ENCODE assay signal across 24 mouse cellular contexts in the genomic region with DNA sequence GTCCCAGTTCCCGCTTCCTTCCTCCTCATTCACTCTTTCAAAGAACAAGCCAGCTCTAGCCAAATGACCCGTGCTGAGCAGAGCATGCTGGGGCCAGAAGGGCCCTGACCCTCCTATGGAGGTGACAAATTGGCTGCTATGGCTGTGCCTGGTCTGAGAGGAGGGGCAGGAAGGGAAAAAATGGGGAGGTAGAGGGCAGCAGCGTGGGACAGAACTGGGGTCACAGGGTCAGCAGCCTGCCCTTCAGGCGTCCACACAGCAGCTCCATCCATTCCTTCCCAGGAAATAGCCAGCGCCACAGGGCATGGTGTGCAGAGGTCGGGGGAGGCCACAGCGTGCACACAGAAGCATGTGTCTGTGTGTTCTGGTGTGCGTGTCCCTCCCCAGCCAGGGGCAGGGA.
A peak's percentile ranks its signal among the peaks of the same experiment; 100 is the strongest.
DNase-seq lines count a peak whose midpoint lies in the region; ATAC-seq and TF ChIP-seq lines count a peak whose summit lies in the region.
"Had no signal": no experiment of that assay in that cellular context is flagged by ENCODE, and none has a peak within 500 bp of the region (broad histone marks: within the 10 kb centered on the region; RNA-seq: fewer than 3 reads in every experiment).

No protein-coding gene starts in this region.

- DNase-seq in kidney, adult 11 months: peak; percentile 17
- no peak for DNase-seq in lung, postnatal 0 days (ENCODE audit: low spot score)
- DNase-seq in lung, postnatal 25 days (ENCODE audit: low spot score): no peak
- peak; percentile 91 for DNase-seq in embryo, embryonic 10 days (ENCODE audit: low spot score)
- DNase-seq in embryonic facial prominence, embryonic 10.5 days (ENCODE audit: low spot score): peak; percentile 68
- DNase-seq in ovary, postnatal 14 days (ENCODE audit: low spot score): no peak
- DNase-seq in T-cell, adult 2 months (ENCODE audit: low spot score): no peak
- DNase-seq: adrenal gland, postnatal 14 days; cerebellum, adult 2 months; cerebellum, postnatal 25 days; gastrocnemius, adult 2 months; heart, postnatal 36 days; liver, embryonic 13.5 days; midbrain, embryonic 14.5 days; thymus, adult 2 months; thymus, postnatal 4 days had no signal

- no peaks in the 10 kb centered on the region for H3K36me3 ChIP-seq in kidney, embryonic 14.5 days (ENCODE audit: control insufficient read depth, insufficient read depth, low read length)
- no peaks in the 10 kb centered on the region for H3K36me3 ChIP-seq in lung, postnatal 0 days (ENCODE audit: insufficient read depth, low read length)
- H3K36me3 ChIP-seq in embryonic facial prominence, embryonic 10.5 days (replicated peaks): no peaks in the 10 kb centered on the region
- H3K36me3 ChIP-seq: heart, embryonic 15.5 days; hindbrain, embryonic 15.5 days; intestine, embryonic 15.5 days; liver, embryonic 13.5 days; neural tube, embryonic 13.5 days had no signal

- H3K4me1 ChIP-seq in kidney, embryonic 14.5 days (ENCODE audit: control insufficient read depth, insufficient read depth, low read length): peaks cover 4% of the 10 kb centered on the region; the same call in 1 of the 2 replicates
- no peaks in the 10 kb centered on the region for H3K4me1 ChIP-seq in lung, postnatal 0 days (ENCODE audit: insufficient read depth, low read depth, low read length)
- peaks cover 35% of the 10 kb centered on the region for H3K4me1 ChIP-seq in embryonic facial prominence, embryonic 10.5 days
- H3K4me1 ChIP-seq: forebrain, embryonic 13.5 days; heart, embryonic 15.5 days; hindbrain, embryonic 15.5 days; neural tube, embryonic 13.5 days had no signal

- no peak overlapping the region for H3K4me2 ChIP-seq in kidney, embryonic 14.5 days (replicated peaks; ENCODE audit: low read depth, low read length)
- H3K4me2 ChIP-seq in lung, postnatal 0 days (replicated peaks; ENCODE audit: low read depth, low read length): no peak overlapping the region
- H3K4me2 ChIP-seq: forebrain, embryonic 13.5 days; heart, embryonic 15.5 days; hindbrain, embryonic 15.5 days; intestine, embryonic 15.5 days; liver, embryonic 13.5 days; neural tube, embryonic 13.5 days had no signal

- H3K9me3 ChIP-seq in kidney, embryonic 14.5 days (ENCODE audit: control insufficient read depth, low read length): 0 out of 2 replicates have a peak, but pooled peaks cover 3% of the 10 kb centered on the region
- no peaks in the 10 kb centered on the region for H3K9me3 ChIP-seq in lung, postnatal 0 days (ENCODE audit: low read length)
- 0 out of 2 replicates have a peak, but pooled peaks cover 7% of the 10 kb centered on the region for H3K9me3 ChIP-seq in embryonic facial prominence, embryonic 10.5 days
- H3K9me3 ChIP-seq: forebrain, embryonic 13.5 days; heart, embryonic 15.5 days; hindbrain, embryonic 15.5 days; intestine, embryonic 15.5 days; liver, embryonic 13.5 days; neural tube, embryonic 13.5 days had no signal

- 14% methylated on average over 8 of the region's 8 CpGs for WGBS in kidney, embryonic 14.5 days
- 54% methylated on average over 8 of the region's 8 CpGs for WGBS in lung, postnatal 0 days
- WGBS in embryonic facial prominence, embryonic 10.5 days: 7% methylated on average over 8 of the region's 8 CpGs

- TF ChIP-seq EP300 in lung, postnatal 0 days (IDR thresholded peaks at IDR 0.05): no peak

- no peak overlapping the region for H3K9ac ChIP-seq in kidney, embryonic 14.5 days (ENCODE audit: low read depth, low read length)
- H3K9ac ChIP-seq in lung, postnatal 0 days (replicated peaks; ENCODE audit: low read depth): no peak overlapping the region
- H3K9ac ChIP-seq: forebrain, embryonic 13.5 days; heart, embryonic 15.5 days; hindbrain, embryonic 15.5 days; intestine, embryonic 15.5 days; liver, embryonic 13.5 days; neural tube, embryonic 13.5 days had no signal

- no peak overlapping the region for H3K4me3 ChIP-seq in kidney, embryonic 14.5 days (ENCODE audit: low read length)
- no peak overlapping the region for H3K4me3 ChIP-seq in lung, postnatal 0 days (ENCODE audit: low read depth, low read length)
- H3K4me3 ChIP-seq in embryonic facial prominence, embryonic 10.5 days: no peak overlapping the region
- H3K4me3 ChIP-seq: forebrain, embryonic 13.5 days; gastrocnemius, adult 2 months; heart, embryonic 15.5 days; hindbrain, embryonic 15.5 days; intestine, embryonic 15.5 days; liver, embryonic 13.5 days; neural tube, embryonic 13.5 days had no signal

- TF ChIP-seq CTCF in lung, postnatal 0 days (IDR thresholded peaks at IDR 0.05): no peak

- ATAC-seq in kidney, embryonic 14.5 days (ENCODE audit: low FRiP score, low TSS enrichment): no peak
- peak; percentile 32 for ATAC-seq in lung, postnatal 0 days
- ATAC-seq: forebrain, embryonic 13.5 days; intestine, embryonic 15.5 days had no signal

- 0 out of 2 replicates have a peak, but pooled peaks cover 4% of the 10 kb centered on the region for H3K27me3 ChIP-seq in kidney, embryonic 14.5 days (ENCODE audit: control insufficient read depth, insufficient read depth, low read length)
- no peaks in the 10 kb centered on the region for H3K27me3 ChIP-seq in lung, postnatal 0 days (replicated peaks; ENCODE audit: insufficient read depth, low read length)
- peaks cover 40% of the 10 kb centered on the region for H3K27me3 ChIP-seq in embryonic facial prominence, embryonic 10.5 days (replicated peaks; ENCODE audit: low read depth, poor library complexity, severe bottlenecking)
- H3K27me3 ChIP-seq: CH12.LX; forebrain, embryonic 13.5 days; hindbrain, embryonic 15.5 days; intestine, embryonic 15.5 days; liver, embryonic 13.5 days had no signal

- no peak overlapping the region for H3K27ac ChIP-seq in kidney, embryonic 14.5 days (ENCODE audit: low read depth, low read length)
- no peak overlapping the region for H3K27ac ChIP-seq in lung, postnatal 0 days (ENCODE audit: low read length)
- peak overlapping the region; percentile 61 for H3K27ac ChIP-seq in embryonic facial prominence, embryonic 10.5 days (replicated peaks)
- H3K27ac ChIP-seq: forebrain, embryonic 13.5 days; gastrocnemius, adult 2 months; heart, embryonic 15.5 days; hindbrain, embryonic 15.5 days; intestine, embryonic 15.5 days; liver, embryonic 13.5 days; neural tube, embryonic 13.5 days; stomach, postnatal 0 days had no signal

Comparison
In these comparisons a context has a peak if more than half of its experiments do, and no peak if none do; other contexts are left out.
1. DNase-seq: peak in kidney, adult 11 months (single experiment), embryo, embryonic 10 days (single experiment) and embryonic facial prominence, embryonic 10.5 days (single experiment); none in lung, postnatal 0 days (single experiment), lung, postnatal 25 days (single experiment), ovary, postnatal 14 days (single experiment) and T-cell, adult 2 months (single experiment).